Mouse (Mus musculus) stomach, postnatal 0 days (tissue): ENCODE results near the gene Rplp1.

Source experiments
- CTCF ChIP-seq: IDR thresholded peaks from 2 replicates; pipeline ENCODE4 v1.5.1; 2016; ENCODE audit warnings: antibody characterized with exemption, low read depth, mild to moderate bottlenecking, moderate library complexity
- EP300 ChIP-seq: optimal IDR thresholded peaks from 2 replicates; pipeline ENCODE3; 2016; ENCODE audit warnings: antibody characterized with exemption

DNA sequence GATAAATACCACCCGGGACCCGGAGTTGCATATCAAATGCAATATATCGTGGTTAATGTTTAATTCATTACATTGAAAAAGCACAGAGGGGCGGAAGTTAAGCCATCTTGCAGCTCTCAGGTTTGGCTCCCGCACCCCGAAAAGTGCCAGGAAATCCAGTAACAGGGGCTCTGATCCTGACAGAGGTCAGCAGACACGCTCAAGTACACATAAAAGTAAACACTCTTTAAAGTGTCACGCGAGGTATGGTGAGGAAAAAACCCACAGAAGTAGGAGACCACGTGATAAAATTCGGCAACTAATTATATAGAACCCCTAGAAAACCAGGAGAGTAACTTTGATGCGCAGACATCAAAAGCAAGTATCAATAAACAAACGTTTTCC is 567 bp upstream of the Rplp1 start:
- no peak for TF ChIP-seq CTCF
- no peak for TF ChIP-seq EP300
